Mouse (Mus musculus) liver, embryonic 11.5 days (tissue): ENCODE measurements at regions not wholly inside any gene's neighbourhood (a gene's known extent, or its start where the extent isn't known, plus 50 kb on each side); places are given as distances from the start of the nearest gene placed in this dataset.

Experiments
- ATAC-seq: fragments of 200-750 bp; cut with Nextera tagmentation; replicated peaks from 2 replicates; pipeline ENCODE4 v1.8.0; 2017; ENCODE audit warnings: moderate number of reproducible peaks, mild to moderate bottlenecking, moderate TSS enrichment, moderate library complexity; ENCODE audit not compliant: low FRiP score
- DNase-seq: peaks from one replicate; pipeline ENCODE4 v3.0.0-alpha.2; 2017; ENCODE audit warnings: low spot score
- H3K27ac ChIP-seq: fragments of 300-500 bp; sonication (generic); 2 replicates; pipeline ENCODE4 v1.5.1; 2014; ENCODE audit warnings: mild to moderate bottlenecking, low read depth, low read length, control low read depth
- H3K27me3 ChIP-seq: fragments of 300-500 bp; sonication (generic); replicated peaks from 2 replicates; pipeline ENCODE4 v1.6.1; 2014; ENCODE audit warnings: low read length, mixed read lengths; ENCODE audit not compliant: control insufficient read depth, insufficient read depth
- H3K36me3 ChIP-seq: fragments of 300-500 bp; sonication (generic); 2 replicates; pipeline ENCODE4 v1.6.1; 2014; ENCODE audit warnings: mild to moderate bottlenecking, low read length, moderate library complexity, mixed read lengths; ENCODE audit not compliant: control insufficient read depth, insufficient read depth
- H3K4me1 ChIP-seq: fragments of 300-500 bp; sonication (generic); replicated peaks from 2 replicates; pipeline ENCODE4 v1.6.1; 2014; ENCODE audit warnings: low read length, mixed read lengths; ENCODE audit not compliant: control insufficient read depth, insufficient read depth
- H3K4me2 ChIP-seq: fragments of 300-500 bp; sonication (generic); 2 replicates; pipeline ENCODE4 v1.6.1; 2014; ENCODE audit warnings: mild to moderate bottlenecking, control low read depth, moderate library complexity
- H3K4me3 ChIP-seq: fragments of 300-500 bp; sonication (generic); 2 replicates; pipeline ENCODE4 v1.5.1; 2014; ENCODE audit warnings: low read depth, low read length, control low read depth
- H3K9ac ChIP-seq: fragments of 300-500 bp; sonication (generic); 2 replicates; pipeline ENCODE4 v1.6.1; 2014; ENCODE audit warnings: low read depth, low read length, control low read depth
- H3K9me3 ChIP-seq: fragments of 300-500 bp; sonication (generic); 2 replicates; pipeline ENCODE4 v1.6.1; 2016; ENCODE audit warnings: low read length, inconsistent platforms, mixed read lengths; ENCODE audit not compliant: control insufficient read depth
- WGBS: fragments of 180-500 bp; shearing (Covaris S2); extraction: QIAGEN DNeasy Blood & Tissue Kit; methylation state at CpG from one replicate; pipeline ENCODE4 v1.1.7; 2014; 5-methylcytosine and 5-hydroxymethylcytosine counted together

GRCm38 (mm10) chr10:98667728-98668127, 246.5 kb upstream of the Atp2b1 start:
- Histone ChIP-seq H3K36me3 (no peaks in the 10 kb centered on the region), H3K27ac (no peak overlapping the region), H3K4me3 (no peak overlapping the region), H3K27me3 (no peaks in the 10 kb centered on the region), H3K9ac (no peak overlapping the region), H3K4me2 (no peak overlapping the region), H3K9me3 (no peaks in the 10 kb centered on the region), H3K4me1 (no peaks in the 10 kb centered on the region)
- no peak for ATAC-seq
- 77% methylated on average over 1 of the region's 1 CpGs for WGBS
- no peak for DNase-seq

GRCm38 (mm10) chr10:98674131-98674530, 240.1 kb upstream of the Atp2b1 start:
- 79% methylated on average over 1 of the region's 1 CpGs for WGBS
- DNase-seq (no peak), ATAC-seq (no peak)
- Histone ChIP-seq H3K9ac (no peak overlapping the region), H3K36me3 (no peaks in the 10 kb centered on the region), H3K4me3 (no peak overlapping the region), H3K4me2 (no peak overlapping the region), H3K27ac (no peak overlapping the region), H3K9me3 (no peaks in the 10 kb centered on the region), H3K27me3 (no peaks in the 10 kb centered on the region), H3K4me1 (no peaks in the 10 kb centered on the region)

GRCm38 (mm10) chr10:98676907-98677306, 237.3 kb upstream of the Atp2b1 start:
- Histone ChIP-seq H3K36me3 (no peaks in the 10 kb centered on the region), H3K4me2 (no peak overlapping the region), H3K27ac (no peak overlapping the region), H3K4me3 (no peak overlapping the region), H3K9me3 (no peaks in the 10 kb centered on the region), H3K27me3 (no peaks in the 10 kb centered on the region), H3K4me1 (no peaks in the 10 kb centered on the region), H3K9ac (no peak overlapping the region)
- WGBS: 78% methylated on average over 2 of the region's 2 CpGs
- ATAC-seq: no peak
- no peak for DNase-seq

GRCm38 (mm10) chr10:98678234-98678633, 236.0 kb upstream of the Atp2b1 start:
- H3K36me3 ChIP-seq: no peaks in the 10 kb centered on the region
- no peak for DNase-seq
- WGBS: 80% methylated on average over 4 of the region's 4 CpGs

DNA sequence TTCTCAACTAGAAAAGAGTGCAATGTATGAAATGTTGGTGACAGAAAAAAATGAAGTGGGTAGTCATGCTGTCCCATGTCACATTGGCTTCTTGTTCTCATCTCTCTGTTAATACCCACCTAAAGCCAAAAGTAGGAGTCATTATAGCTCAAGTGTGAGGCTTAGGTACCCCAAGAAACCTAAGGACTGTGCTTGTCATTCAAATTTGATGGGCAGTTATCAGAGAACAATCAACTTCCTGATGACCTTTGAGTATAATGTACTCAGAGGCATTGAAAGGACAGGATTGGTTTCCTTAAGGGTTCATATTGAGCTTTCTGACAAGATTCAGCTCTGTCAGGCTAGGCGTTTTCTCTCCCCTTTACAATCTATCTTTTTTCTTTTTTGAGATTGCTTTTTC, 231.8 kb upstream of the Atp2b1 start:
- no peak overlapping the region for H3K9ac ChIP-seq
- no peak overlapping the region for H3K4me2 ChIP-seq
- ATAC-seq (no peak), DNase-seq (no peak)
- no peaks in the 10 kb centered on the region for H3K4me1 ChIP-seq
- no peaks in the 10 kb centered on the region for H3K9me3 ChIP-seq
- WGBS: 88% methylated on average over 1 of the region's 1 CpGs
- no peak overlapping the region for H3K27ac ChIP-seq
- H3K4me3 ChIP-seq: no peak overlapping the region
- no peaks in the 10 kb centered on the region for H3K27me3 ChIP-seq
- H3K36me3 ChIP-seq: no peaks in the 10 kb centered on the region

More at GRCm38 (mm10) chr10:98678234-98678633, 236.0 kb upstream of the Atp2b1 start:
- no peaks in the 10 kb centered on the region for H3K4me1 ChIP-seq
- no peak overlapping the region for H3K4me3 ChIP-seq
- no peaks in the 10 kb centered on the region for H3K27me3 ChIP-seq
- no peak overlapping the region for H3K27ac ChIP-seq
- H3K9me3 ChIP-seq: no peaks in the 10 kb centered on the region
- no peak overlapping the region for H3K4me2 ChIP-seq
- no peak for ATAC-seq
- no peak overlapping the region for H3K9ac ChIP-seq

GRCm38 (mm10) chr10:98684195-98684594, 230.0 kb upstream of the Atp2b1 start:
- Histone ChIP-seq H3K9me3 (no peaks in the 10 kb centered on the region), H3K36me3 (no peaks in the 10 kb centered on the region), H3K4me1 (no peaks in the 10 kb centered on the region), H3K9ac (no peak overlapping the region), H3K4me3 (no peak overlapping the region), H3K4me2 (peak overlapping the region; percentile 12; the same call in 1 of the 2 replicates), H3K27me3 (no peaks in the 10 kb centered on the region), H3K27ac (no peak overlapping the region)
- DNase-seq (no peak), ATAC-seq (0 out of 2 replicates have a peak, but pooled peaks have one; percentile 23)
- 32% methylated on average over 12 of the region's 12 CpGs for WGBS

DNA sequence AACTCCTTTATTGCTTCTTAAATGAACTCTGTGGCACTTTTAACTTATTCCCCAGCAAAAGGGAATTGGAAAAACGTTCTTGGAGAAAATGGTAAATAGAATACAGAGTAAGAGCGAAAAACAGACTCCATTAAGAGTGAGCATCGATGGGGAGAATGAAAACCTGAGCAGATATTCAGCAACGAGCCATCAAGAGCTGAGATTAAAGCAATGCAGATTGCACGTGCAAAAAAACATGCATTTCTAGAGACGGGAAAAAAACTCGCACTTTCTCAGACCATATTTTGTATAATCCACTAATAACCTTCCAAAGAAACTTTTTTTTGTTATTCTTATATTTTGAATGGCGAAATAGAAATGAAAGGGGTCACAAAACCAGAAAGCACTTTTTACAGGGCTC, 229.5 kb upstream of the Atp2b1 start:
- H3K36me3 ChIP-seq: no peaks in the 10 kb centered on the region
- DNase-seq: no peak
- no peaks in the 10 kb centered on the region for H3K4me1 ChIP-seq
- no peak overlapping the region for H3K4me2 ChIP-seq
- no peaks in the 10 kb centered on the region for H3K27me3 ChIP-seq
- H3K9ac ChIP-seq: no peak overlapping the region
- no peak for ATAC-seq
- no peak overlapping the region for H3K27ac ChIP-seq
- 74% methylated on average over 8 of the region's 8 CpGs for WGBS
- no peak overlapping the region for H3K4me3 ChIP-seq
- H3K9me3 ChIP-seq: no peaks in the 10 kb centered on the region

GRCm38 (mm10) chr10:98685739-98686138, 228.5 kb upstream of the Atp2b1 start:
- Histone ChIP-seq H3K27me3 (no peaks in the 10 kb centered on the region), H3K4me3 (no peak overlapping the region), H3K27ac (no peak overlapping the region), H3K4me2 (no peak overlapping the region), H3K9ac (no peak overlapping the region), H3K9me3 (no peaks in the 10 kb centered on the region), H3K36me3 (no peaks in the 10 kb centered on the region), H3K4me1 (no peaks in the 10 kb centered on the region)
- DNase-seq: no peak
- no peak for ATAC-seq
- WGBS: 63% methylated on average over 2 of the region's 2 CpGs

DNA sequence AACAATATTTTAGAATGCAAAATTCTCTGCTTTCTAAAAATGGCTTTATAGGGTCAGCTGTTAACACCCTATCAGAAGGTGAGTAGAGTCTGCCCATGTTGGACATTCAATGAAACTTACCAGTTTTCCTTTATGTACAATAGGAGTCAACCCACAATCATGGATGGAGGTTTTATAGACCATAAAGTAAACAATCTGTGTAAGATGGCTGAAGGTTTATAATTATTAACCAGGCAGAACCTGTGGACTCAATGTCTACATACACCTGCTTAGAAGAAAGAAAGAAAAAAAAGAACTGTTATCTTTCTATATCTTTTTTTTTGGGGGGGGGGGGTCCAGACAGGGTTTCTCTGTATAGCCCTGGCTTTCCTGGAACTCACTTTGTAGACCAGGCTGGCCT, 227.8 kb upstream of the Atp2b1 start:
- Histone ChIP-seq H3K36me3 (no peaks in the 10 kb centered on the region), H3K9me3 (no peaks in the 10 kb centered on the region), H3K4me1 (no peaks in the 10 kb centered on the region), H3K9ac (no peak overlapping the region), H3K4me2 (no peak overlapping the region), H3K27ac (no peak overlapping the region), H3K27me3 (no peaks in the 10 kb centered on the region), H3K4me3 (no peak overlapping the region)
- no peak for ATAC-seq
- no peak for DNase-seq
